Comparison of ENCODE assay signal across 18 mouse cellular contexts in genomic region chr10:62421127-62421526, GRCm38 (mm10). TPM values are rescaled to one million over a fixed set of nuclear protein-coding genes. Genes with fewer than 3 reads are reported as not detected.
DNase-seq lines count a peak whose midpoint lies in the region; ATAC-seq and TF ChIP-seq lines count a peak whose summit lies in the region.
"Had no signal": no experiment of that assay in that cellular context is flagged by ENCODE, and none has a peak within 500 bp of the region (broad histone marks: within the 10 kb centered on the region; RNA-seq: fewer than 3 reads in every experiment).

No protein-coding gene starts in this region.

- no peaks in the 10 kb centered on the region for H3K9me3 ChIP-seq in heart, embryonic 12.5 days (replicated peaks)
- H3K9me3 ChIP-seq in liver, embryonic 11.5 days (ENCODE audit: control insufficient read depth, low read length): no peaks in the 10 kb centered on the region
- H3K9me3 ChIP-seq in liver, embryonic 15.5 days (replicated peaks): no peaks in the 10 kb centered on the region
- H3K9me3 ChIP-seq: embryonic facial prominence, embryonic 10.5 days; kidney, embryonic 15.5 days; limb, embryonic 10.5 days had no signal

- WGBS in heart, embryonic 12.5 days: 41% methylated on average over 3 of the region's 3 CpGs
- WGBS in heart, adult 2 months: 68% methylated on average over 3 of the region's 3 CpGs
- WGBS in liver, embryonic 11.5 days: 69% methylated on average over 3 of the region's 3 CpGs
- 67% methylated on average over 3 of the region's 3 CpGs for WGBS in liver, embryonic 15.5 days (ENCODE audit: insufficient replicate concordance)

- intact Hi-C loops in heart, adult 2 months (cut with DNase I): no loop called here

- no peak overlapping the region for H3K9ac ChIP-seq in heart, embryonic 12.5 days
- H3K9ac ChIP-seq in heart, adult 2 months (ENCODE audit: low read depth, low read length): no peak overlapping the region
- H3K9ac ChIP-seq in liver, embryonic 11.5 days (ENCODE audit: low read depth, low read length): no peak overlapping the region
- no peak overlapping the region for H3K9ac ChIP-seq in liver, embryonic 15.5 days
- H3K9ac ChIP-seq: hindbrain, embryonic 14.5 days; kidney, embryonic 15.5 days had no signal

- H3K4me1 ChIP-seq in heart, embryonic 12.5 days (replicated peaks): peaks cover 25% of the 10 kb centered on the region
- H3K4me1 ChIP-seq in heart, adult 2 months (ENCODE audit: control insufficient read depth, insufficient read depth, low read length): no peaks in the 10 kb centered on the region
- H3K4me1 ChIP-seq in liver, embryonic 11.5 days (replicated peaks; ENCODE audit: control insufficient read depth, insufficient read depth, low read length): no peaks in the 10 kb centered on the region
- 0 out of 2 replicates have a peak, but pooled peaks cover 6% of the 10 kb centered on the region for H3K4me1 ChIP-seq in liver, embryonic 15.5 days (replicated peaks)

- no peak for TF ChIP-seq POLR2A in heart, adult 2 months (IDR thresholded peaks at IDR 0.05; ENCODE audit: insufficient read depth, low read depth, low read length)

- no peaks in the 10 kb centered on the region for H3K79me2 ChIP-seq in heart, adult 2 months (replicated peaks; ENCODE audit: control insufficient read depth, insufficient read depth, low read length)

- H3K4me2 ChIP-seq in heart, embryonic 12.5 days: no peak overlapping the region
- H3K4me2 ChIP-seq in liver, embryonic 11.5 days: peak overlapping the region; percentile 38
- peak overlapping the region; percentile 38 for H3K4me2 ChIP-seq in liver, embryonic 15.5 days
- H3K4me2 ChIP-seq: hindbrain, embryonic 14.5 days; midbrain, embryonic 11.5 days had no signal

- peak overlapping the region; percentile 56; the same call in 1 of the 2 replicates for H3K27ac ChIP-seq in heart, embryonic 12.5 days (ENCODE audit: poor library complexity, severe bottlenecking)
- H3K27ac ChIP-seq in heart, adult 2 months: no peak overlapping the region
- no peak overlapping the region for H3K27ac ChIP-seq in liver, embryonic 11.5 days (ENCODE audit: low read depth, low read length)
- H3K27ac ChIP-seq in liver, embryonic 15.5 days (replicated peaks): no peak overlapping the region; the same call in 1 of the 2 replicates
- H3K27ac ChIP-seq: embryonic facial prominence, embryonic 10.5 days; hindbrain, embryonic 14.5 days; kidney, embryonic 15.5 days had no signal

- no peak for TF ChIP-seq CTCF in heart, adult 2 months (IDR thresholded peaks at IDR 0.05)

- H3K27me3 ChIP-seq in heart, embryonic 12.5 days (replicated peaks): no peaks in the 10 kb centered on the region
- H3K27me3 ChIP-seq in heart, adult 2 months (ENCODE audit: control insufficient read depth, insufficient read depth, low read length): no peaks in the 10 kb centered on the region
- no peaks in the 10 kb centered on the region for H3K27me3 ChIP-seq in liver, embryonic 11.5 days (replicated peaks; ENCODE audit: control insufficient read depth, insufficient read depth, low read length)
- H3K27me3 ChIP-seq in liver, embryonic 15.5 days: no peaks in the 10 kb centered on the region
- H3K27me3 ChIP-seq: kidney, embryonic 15.5 days; Patski had no signal

- no peak for TF ChIP-seq EP300 in heart, adult 2 months (IDR thresholded peaks at IDR 0.05; ENCODE audit: insufficient read depth, low read depth, low read length)

- ATAC-seq in heart, embryonic 12.5 days (ENCODE audit: insufficient number of reproducible peaks, low FRiP score): no peak
- ATAC-seq in liver, embryonic 11.5 days (replicated peaks; ENCODE audit: low FRiP score): no peak
- ATAC-seq in liver, embryonic 15.5 days (ENCODE audit: insufficient read depth): no peak

- no peak overlapping the region for H3K4me3 ChIP-seq in heart, embryonic 12.5 days
- H3K4me3 ChIP-seq in heart, adult 2 months: no peak overlapping the region
- no peak overlapping the region; the same call in 1 of the 2 replicates for H3K4me3 ChIP-seq in liver, embryonic 11.5 days (ENCODE audit: low read depth, low read length)
- peak overlapping the region; percentile 22; the same call in 1 of the 2 replicates for H3K4me3 ChIP-seq in liver, embryonic 15.5 days (replicated peaks)
- H3K4me3 ChIP-seq: embryonic facial prominence, embryonic 10.5 days; erythroblast, embryonic 14.5 days; kidney, embryonic 15.5 days; limb, embryonic 10.5 days had no signal

- no peaks in the 10 kb centered on the region for H3K36me3 ChIP-seq in heart, embryonic 12.5 days
- no peaks in the 10 kb centered on the region for H3K36me3 ChIP-seq in heart, adult 2 months (ENCODE audit: control insufficient read depth, insufficient read depth, low read length)
- no peaks in the 10 kb centered on the region for H3K36me3 ChIP-seq in liver, embryonic 11.5 days (ENCODE audit: control insufficient read depth, insufficient read depth, low read length)
- no peaks in the 10 kb centered on the region for H3K36me3 ChIP-seq in liver, embryonic 15.5 days (replicated peaks)
- H3K36me3 ChIP-seq: embryonic facial prominence, embryonic 10.5 days; kidney, embryonic 15.5 days; limb, embryonic 10.5 days had no signal

- DNase-seq in heart, adult 2 months: no peak
- DNase-seq in liver, embryonic 11.5 days (ENCODE audit: low spot score): no peak
- no peak for DNase-seq in liver
- DNase-seq in Muller cell, postnatal 12 days (ENCODE audit: inconsistent ontology term): peak; percentile 42
- DNase-seq in kidney, adult 9 months: no peak
- DNase-seq in embryo, embryonic 10 days (ENCODE audit: low spot score): no peak
- DNase-seq: cerebellum, postnatal 25 days; gastrocnemius, postnatal 10 days had no signal

RNA-seq across cellular contexts. Expression of gene Hkdc1, which starts 1.2 kb away (rescaled TPM):
- 0.22 and 0.26 TPM in 2 replicates for polyA plus RNA-seq in heart, embryonic 12.5 days (2016; fragmentation: Nextera tagmentation; extraction: Ambion mirVana)
- not detected for total RNA-seq in heart, adult 2 months (2021)
- not detected in 2 replicates for polyA plus RNA-seq in heart, adult 2 months (2012; rRNA removed)
- 6.6 and 8.5 TPM in 2 replicates for polyA plus RNA-seq in liver, embryonic 11.5 days (2014; fragmentation: Nextera tagmentation; extraction: Ambion mirVana)
- 6.8 and 9.8 TPM in 2 replicates for polyA plus RNA-seq in liver, embryonic 15.5 days (2015; fragmentation: Nextera tagmentation; extraction: Ambion mirVana)

RNA-seq across cellular contexts. Expression of gene 4930507D05Rik, which starts 28.2 kb away (rescaled TPM):
- 0.63 and 0.69 TPM in 2 replicates for polyA plus RNA-seq in heart, embryonic 12.5 days (2016; fragmentation: Nextera tagmentation; extraction: Ambion mirVana)
- under 1 TPM; 0.18 to 0.36 TPM for total RNA-seq in heart, adult 2 months (2021)
- 0.12 and 0.38 TPM in 2 replicates for polyA plus RNA-seq in heart, adult 2 months (2012; rRNA removed)
- 0.27 and 0.63 TPM in 2 replicates for polyA plus RNA-seq in liver, embryonic 11.5 days (2014; fragmentation: Nextera tagmentation; extraction: Ambion mirVana)
- 0.20 TPM in 1 of 2 replicates, not detected in the other for polyA plus RNA-seq in liver, embryonic 15.5 days (2015; fragmentation: Nextera tagmentation; extraction: Ambion mirVana)
- polyA plus RNA-seq: erythroblast, embryonic 14.5 days; spleen, adult 2 months had no signal

RNA-seq across cellular contexts. Expression of gene Supv3l1, which starts 28.4 kb away (rescaled TPM):
- 29.0 and 30.3 TPM in 2 replicates for polyA plus RNA-seq in heart, embryonic 12.5 days (2016; fragmentation: Nextera tagmentation; extraction: Ambion mirVana)
- total RNA-seq in heart, adult 2 months (2021): 10 to 100 TPM; 36.0 to 36.7 TPM
- polyA plus RNA-seq in heart, adult 2 months (2012; rRNA removed): 25.4 and 42.7 TPM in 2 replicates
- polyA plus RNA-seq in liver, embryonic 11.5 days (2014; fragmentation: Nextera tagmentation; extraction: Ambion mirVana): 40.4 and 41.5 TPM in 2 replicates
- polyA plus RNA-seq in liver, embryonic 15.5 days (2015; fragmentation: Nextera tagmentation; extraction: Ambion mirVana): 12.6 and 14.3 TPM in 2 replicates

RNA-seq across cellular contexts. Expression of gene Hk1, which starts 41.4 kb away (rescaled TPM):
- polyA plus RNA-seq in heart, embryonic 12.5 days (2016; fragmentation: Nextera tagmentation; extraction: Ambion mirVana): 215 and 227 TPM in 2 replicates
- 100 to 1,000 TPM; 120 TPM for total RNA-seq in heart, adult 2 months (2021)
- 71.0 and 81.9 TPM in 2 replicates for polyA plus RNA-seq in heart, adult 2 months (2012; rRNA removed)
- 123 and 141 TPM in 2 replicates for polyA plus RNA-seq in liver, embryonic 11.5 days (2014; fragmentation: Nextera tagmentation; extraction: Ambion mirVana)
- 85.1 and 99.9 TPM in 2 replicates for polyA plus RNA-seq in liver, embryonic 15.5 days (2015; fragmentation: Nextera tagmentation; extraction: Ambion mirVana)
